Mouse (Mus musculus): ENCODE measurements around the gene Foxa3. TPM values are rescaled to one million over a fixed set of nuclear protein-coding genes. Genes with fewer than 3 reads are reported as not detected.

The Foxa3 gene
- polyA plus RNA-seq, 2 experiments from 2014 or later, result not detected

DNA sequence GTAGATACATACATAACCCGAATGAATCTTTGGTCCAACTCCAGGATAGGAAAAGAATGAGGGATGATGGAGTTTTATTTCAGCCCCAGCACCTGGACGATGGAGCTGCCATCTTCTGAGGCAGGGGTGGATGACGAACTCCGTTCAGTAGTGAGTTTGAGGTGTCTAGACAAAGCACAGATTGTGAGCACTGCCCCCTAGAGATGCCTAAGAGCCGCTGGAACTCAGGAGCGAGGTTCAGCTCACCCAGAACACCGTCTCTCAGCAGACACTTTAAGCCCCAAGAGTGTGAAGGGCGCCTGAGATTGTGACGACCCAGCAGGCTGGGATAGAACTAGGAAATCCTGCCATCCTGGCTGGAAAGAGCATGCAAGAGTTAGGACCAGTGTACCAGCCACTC lies 24.5 kb downstream of the Foxa3 start:
- no peak for ATAC-seq

DNA sequence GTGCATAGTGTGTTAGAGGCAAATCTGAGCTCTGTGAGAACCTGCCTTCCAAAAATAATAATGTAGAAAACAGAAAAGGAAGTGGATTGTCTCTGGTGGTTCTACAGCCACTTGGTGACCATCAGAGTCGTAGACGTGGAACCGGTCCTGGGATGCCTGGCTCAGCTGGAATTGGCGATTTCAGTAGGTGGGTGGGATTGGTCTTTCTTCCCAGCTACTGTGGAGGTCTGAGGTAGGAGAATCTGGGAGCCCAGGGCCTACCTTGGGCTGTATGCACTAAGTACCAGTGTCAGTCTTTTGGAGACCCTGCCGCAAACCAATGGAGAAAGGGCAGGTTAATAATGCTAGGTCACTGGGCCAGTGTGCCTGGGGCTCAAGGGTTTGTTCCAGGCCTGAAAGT lies 30.3 kb downstream of the Foxa3 start:
- ATAC-seq, result no peak

DNA sequence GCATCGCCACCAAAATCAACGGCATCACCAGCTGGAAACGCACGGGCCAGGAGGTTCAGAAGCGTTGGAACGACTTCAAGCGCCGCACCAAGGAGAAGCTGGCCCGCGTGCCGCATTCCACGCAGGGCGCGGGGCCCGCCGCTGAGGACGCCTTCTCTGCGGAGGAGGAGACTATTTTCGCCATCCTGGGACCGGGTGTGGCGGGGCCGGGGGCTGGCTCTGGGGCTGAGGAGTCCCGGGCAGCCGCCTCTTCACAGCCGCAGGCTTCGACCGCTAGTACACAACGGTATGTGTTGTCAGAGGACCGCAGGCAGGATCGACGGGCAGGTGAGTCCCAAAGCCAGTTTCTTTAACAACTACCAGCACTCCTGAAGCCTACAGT lies 31.1 kb downstream of the Foxa3 start:
- ATAC-seq, result no peak

DNA sequence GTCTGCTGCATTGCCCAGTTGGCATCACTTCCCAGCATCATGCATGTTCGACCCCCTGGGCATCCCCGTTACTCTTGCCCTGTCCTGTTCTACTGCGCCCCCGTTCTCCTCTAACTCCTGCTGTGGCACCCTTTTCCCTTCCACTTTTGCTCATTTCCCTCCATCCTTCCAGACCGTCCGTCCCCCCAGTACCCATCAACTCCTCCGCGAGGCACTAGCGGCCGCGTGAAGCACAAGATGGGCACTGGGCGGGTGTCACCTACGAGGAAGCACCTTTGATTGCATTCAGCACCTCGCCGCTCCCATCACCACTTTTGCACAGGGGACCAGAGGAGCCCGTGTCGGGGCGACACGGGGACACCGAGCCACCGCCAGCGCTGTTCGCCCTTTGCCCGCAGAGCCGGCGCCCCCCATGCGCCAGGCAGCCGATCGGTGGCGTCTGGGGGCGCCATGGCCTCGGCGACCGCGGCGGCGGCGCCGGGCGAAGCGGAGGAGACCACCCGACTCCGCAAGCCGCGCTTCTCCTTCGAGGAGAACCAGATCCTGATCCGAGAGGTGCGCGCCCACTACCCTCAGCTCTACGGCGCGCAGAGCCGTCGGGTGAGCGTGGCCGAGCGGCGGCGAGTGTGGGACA lies 31.6 kb downstream of the Foxa3 start:
- no peak for ATAC-seq

DNA sequence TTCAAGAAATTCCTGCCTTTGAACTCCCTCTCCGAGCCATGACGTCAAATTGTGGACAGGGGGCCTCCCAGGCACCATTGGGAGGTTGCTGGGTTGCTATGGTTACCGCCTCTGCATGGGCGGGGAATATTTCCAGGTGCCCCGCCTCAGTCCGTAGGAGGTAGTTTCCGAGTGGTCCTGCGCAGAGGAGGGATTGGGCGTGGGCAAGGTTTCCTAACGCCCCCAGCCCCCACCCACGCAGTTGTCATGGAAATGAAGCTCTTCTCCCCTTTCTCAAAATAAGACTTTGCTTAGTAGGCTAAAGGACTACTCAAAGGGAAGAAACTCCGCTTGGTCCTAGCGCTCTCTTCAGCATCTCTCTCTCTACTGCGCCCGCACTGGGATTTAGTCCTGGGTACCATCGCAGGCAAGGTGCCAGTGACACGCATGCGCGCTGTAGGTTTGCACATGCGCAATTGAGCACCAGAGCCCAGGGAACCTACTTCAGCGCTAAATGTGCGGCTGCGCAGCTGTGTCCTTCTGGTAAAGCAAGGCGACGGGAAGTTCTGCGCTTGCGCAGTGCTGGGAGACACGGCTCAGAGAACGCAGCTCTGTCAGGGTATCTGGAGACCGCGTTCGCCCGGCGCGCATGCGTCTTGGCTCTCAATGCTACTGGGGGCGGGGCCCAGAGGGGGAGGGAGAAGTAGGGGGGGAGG lies 32.6 kb downstream of the Foxa3 start, which contains the start of gene Mypop:
TSS of gene Mypop (plus strand) at position 645 of the 695 bp plus-strand sequence.
- ATAC-seq, result peak; percentile 86

DNA sequence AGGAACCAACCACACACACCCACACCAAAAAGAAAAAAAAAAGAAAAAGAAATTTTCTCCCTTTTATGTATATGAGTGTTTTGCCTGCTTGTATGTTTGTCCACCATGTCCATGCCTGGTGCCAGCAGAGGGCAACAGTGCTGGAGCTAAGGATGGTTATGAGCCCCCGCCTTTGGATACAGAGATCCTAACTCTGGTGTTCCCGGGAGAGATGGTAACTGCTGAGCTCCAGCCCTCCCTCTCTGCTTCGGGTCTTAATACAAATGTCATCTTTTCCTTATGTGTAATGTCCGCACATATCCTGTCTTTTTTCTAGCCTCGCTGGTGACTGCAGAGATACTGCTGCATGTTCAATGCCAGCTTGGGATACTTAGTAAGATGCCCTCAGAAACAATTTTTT lies 33.3 kb downstream of the Foxa3 start:
- ATAC-seq, result no peak

DNA sequence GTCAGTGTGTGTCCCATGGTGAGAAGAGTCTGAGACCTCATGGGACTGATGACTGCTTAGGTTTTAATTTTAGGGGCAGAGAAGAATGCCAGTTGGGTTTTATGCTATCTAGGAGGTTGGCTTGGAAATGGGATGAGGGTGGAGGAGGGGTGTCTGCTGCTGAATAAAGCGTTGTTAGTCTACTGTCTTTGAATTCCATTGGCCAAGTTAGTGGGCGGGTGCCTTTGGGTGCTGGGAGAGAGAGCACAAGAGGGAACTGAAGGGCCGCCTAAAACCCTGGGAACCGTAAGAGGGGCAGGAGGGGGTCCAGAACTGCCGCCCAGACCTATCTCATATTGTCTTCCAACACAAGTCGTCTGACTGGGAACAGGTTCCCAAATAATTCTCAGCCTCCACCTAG lies 34.6 kb downstream of the Foxa3 start:
- ATAC-seq, result no peak

DNA sequence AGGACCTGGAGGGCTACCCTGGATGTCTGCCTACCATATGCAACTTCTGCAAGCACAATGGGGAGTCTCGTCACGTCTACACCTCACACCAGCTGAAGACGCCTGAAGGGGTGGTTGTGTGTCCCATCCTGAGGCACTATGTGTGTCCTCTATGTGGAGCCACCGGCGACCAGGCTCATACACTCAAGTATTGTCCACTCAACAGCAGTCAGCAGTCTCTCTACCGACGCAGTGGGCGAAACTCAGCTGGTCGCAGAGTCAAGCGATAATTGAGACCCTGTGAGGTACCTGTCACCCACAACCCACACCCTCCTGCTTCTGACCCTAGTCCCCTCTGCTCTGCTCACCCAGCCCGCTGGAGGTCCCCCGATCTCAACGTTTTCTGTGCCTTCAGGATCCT lies 35.6 kb downstream of the Foxa3 start:
- ATAC-seq, result no peak

DNA sequence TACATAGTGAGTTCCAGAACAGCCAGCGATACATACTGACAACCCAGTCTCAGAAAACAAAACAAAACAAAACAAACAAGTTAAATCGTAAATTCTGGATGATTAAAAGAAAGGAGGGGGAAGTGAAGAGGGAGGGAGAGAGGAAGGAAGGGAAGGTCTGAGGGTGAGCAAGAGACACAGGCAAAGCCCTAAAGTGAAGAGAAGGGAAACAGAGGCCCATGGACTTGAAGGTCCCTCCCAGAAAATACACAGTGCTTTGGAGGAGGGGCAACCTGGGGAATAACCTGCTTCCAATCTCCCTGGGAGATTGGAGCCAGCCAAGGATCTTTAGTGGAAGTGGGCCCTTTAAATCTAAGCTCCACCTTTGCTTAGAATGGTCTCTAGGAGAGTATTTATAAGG lies 36.2 kb downstream of the Foxa3 start, which contains the start of gene Nanos2:
TSS of gene Nanos2 (plus strand) at position 301 of the 400 bp plus-strand sequence.
- ATAC-seq, result no peak

DNA sequence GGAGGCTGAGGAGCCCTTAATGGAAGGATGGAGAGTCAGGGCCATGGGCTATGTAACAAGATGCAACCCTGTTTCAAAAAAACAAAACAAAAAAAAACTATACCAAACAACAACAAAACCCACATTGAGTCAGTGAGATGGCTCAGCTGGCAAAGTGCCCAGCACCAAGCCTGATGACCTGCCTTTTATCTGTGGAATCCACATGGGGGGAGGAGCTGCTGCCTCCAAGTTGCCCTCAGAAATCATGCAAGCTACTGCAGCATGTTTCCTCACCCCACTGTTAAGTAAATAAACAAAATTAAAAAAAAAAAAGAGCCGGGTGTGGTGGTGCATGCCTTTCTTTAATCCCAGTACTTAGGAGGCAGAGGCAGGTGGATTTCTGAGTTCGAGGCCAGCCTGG lies 36.8 kb downstream of the Foxa3 start:
- ATAC-seq, result no peak

DNA sequence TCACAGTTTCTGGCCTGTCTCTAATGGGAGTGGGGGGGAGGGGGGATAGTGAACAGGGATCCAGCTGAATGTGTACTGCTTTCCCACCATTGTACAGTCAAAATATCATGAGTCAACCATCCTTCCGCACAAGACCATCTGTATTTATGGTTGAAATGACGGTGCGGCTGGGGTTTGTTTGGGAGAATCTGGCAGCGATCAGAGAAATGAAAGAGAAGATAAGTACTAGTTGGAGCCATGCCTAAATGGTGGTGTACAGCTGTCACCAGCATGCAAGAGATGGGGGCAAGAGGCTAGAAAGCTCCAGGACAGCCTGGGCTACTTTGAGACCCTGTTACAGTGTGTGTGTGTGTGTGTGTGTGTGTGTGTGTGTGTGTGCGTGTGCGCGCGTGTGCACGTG lies 45.0 kb downstream of the Foxa3 start:
- ATAC-seq, result no peak

DNA sequence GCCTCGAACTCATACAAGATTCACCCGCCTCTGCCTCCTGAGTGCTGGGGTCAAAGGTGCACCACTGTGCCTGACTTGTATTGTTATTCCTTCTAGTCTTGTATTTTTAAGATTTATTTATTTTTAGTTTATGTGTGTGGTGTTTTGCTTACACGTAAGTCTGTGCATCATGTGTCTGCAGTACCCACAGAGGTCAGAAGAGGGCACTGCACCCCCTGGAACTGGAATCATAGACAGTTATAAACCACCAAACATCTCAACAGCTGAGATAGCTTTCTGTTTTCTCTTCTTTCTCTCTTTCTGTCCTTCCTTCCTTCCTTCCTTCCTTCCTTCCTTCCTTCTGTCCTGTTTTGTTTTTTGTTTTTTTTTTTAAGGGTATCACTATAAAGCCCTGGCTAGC lies 52.4 kb downstream of the Foxa3 start:
- ATAC-seq, result no peak

DNA sequence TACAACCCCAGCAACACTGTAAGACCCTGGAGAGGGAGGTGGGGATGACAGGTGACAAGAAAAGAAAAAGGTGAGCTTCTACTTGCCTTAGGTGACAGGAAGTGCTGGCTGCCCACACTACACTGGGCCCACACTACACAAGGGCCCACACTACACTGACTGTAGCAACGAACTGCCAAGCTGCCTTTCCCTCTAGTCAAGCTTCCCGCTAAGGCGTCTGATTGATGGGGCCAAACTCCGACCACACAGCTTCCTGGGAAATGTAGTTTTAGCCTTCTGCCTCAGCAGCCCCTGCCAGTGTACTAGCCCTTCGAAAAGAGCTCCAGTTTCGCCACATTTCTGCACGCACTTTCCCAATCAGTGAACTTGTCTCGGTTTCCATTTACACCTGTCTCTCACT lies 55.7 kb downstream of the Foxa3 start:
- no peak for ATAC-seq

DNA sequence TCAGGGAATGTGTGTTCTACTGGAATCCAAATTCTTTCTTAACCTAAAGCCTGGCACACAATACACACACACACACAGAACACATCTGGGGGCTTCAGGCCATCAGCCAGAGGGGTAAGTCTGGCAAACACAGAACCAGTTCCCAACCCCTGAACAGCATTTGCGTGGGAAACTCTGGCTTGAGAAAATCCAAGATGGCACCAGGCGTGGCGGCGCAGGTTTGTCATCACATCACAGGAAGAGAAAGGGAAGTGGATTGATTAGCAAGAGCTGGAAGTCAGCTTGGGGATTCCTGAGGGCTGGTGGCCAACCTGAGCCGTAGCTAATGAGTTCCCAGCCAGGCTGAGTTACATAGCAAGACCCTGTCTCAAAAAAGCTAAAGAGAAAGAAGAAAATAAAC lies 58.0 kb downstream of the Foxa3 start:
- ATAC-seq, result no peak

DNA sequence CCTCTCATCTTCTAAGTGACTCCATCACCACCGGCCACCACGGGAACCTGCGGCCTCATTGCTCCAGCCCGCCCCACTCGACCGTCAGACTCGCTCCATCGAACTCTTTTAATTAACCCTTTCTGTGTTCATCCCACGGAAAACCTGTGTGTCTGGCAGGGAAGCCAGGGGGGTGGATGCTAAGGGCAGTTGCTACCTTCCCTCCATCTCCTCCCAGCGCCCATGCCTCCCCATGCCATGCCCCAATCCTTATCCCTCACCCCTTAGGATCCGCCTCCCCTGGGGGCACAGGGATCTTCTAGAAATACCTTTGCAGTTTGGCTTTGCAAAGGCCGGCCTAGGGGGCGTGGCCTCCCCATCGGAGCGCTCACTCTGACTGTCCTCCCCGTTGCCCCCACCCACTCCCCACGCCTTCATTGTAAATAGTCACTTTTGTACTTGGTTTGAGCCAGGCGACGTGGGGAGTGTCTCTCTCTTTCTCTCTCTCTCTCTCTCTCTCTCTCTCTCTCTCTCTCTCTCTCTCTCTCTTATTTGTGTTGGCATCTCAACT lies 60.0 kb downstream of the Foxa3 start:
- ATAC-seq, result no peak

Other genes starting within 250 kb of the Foxa3 start
- not detected for gene Psg19, start 225.0 kb downstream of the Foxa3 start, polyA plus RNA-seq (2017; shearing (Covaris generic))
- not detected for gene Psg17, start 201.9 kb downstream of the Foxa3 start, polyA plus RNA-seq (2017; shearing (Covaris generic))
- gene Mill2, start 183.6 kb downstream of the Foxa3 start, polyA plus RNA-seq (2017; shearing (Covaris generic)), result under 1 TPM in 1 of 2 experiments, not detected in 1; 0.22 TPM
- gene Pglyrp1, start 152.2 kb downstream of the Foxa3 start, polyA plus RNA-seq (2017; shearing (Covaris generic)), result 100 to 1,000 TPM; 246 to 259 TPM
- gene Ccdc61, start 113.1 kb downstream of the Foxa3 start, polyA plus RNA-seq (2017; shearing (Covaris generic)), result 1 to 10 TPM; 7.6 to 8.9 TPM
- not detected for gene Nova2, start 97.7 kb downstream of the Foxa3 start, polyA plus RNA-seq (2017; shearing (Covaris generic))
- gene Nanos2, start 36.1 kb downstream of the Foxa3 start, polyA plus RNA-seq (2017; shearing (Covaris generic)), result not detected
- gene Mypop, start 32.3 kb downstream of the Foxa3 start, polyA plus RNA-seq (2017; shearing (Covaris generic)), result 1 to 10 TPM; 1.7 to 3.0 TPM
- gene Irf2bp1, start 19.5 kb downstream of the Foxa3 start, polyA plus RNA-seq (2017; shearing (Covaris generic)), result 1 to 10 TPM; 2.0 to 2.4 TPM
- 1 to 10 TPM; 5.0 to 6.4 TPM for gene Sympk, start 839 bp upstream of the Foxa3 start, polyA plus RNA-seq (2017; shearing (Covaris generic))
- gene Rsph6a, start 31.2 kb upstream of the Foxa3 start, polyA plus RNA-seq (2017; shearing (Covaris generic)), result not detected
- not detected for gene Dmwd, start 52.7 kb upstream of the Foxa3 start, polyA plus RNA-seq (2017; shearing (Covaris generic))
- gene Dmpk, start 60.3 kb upstream of the Foxa3 start, polyA plus RNA-seq (2017; shearing (Covaris generic)), result under 1 TPM in 1 of 2 experiments, not detected in 1; 0.44 TPM
- under 1 TPM; 0.46 to 0.83 TPM for gene Six5, start 71.1 kb upstream of the Foxa3 start, polyA plus RNA-seq (2017; shearing (Covaris generic))
- not detected for gene Gm4969, start 94.8 kb upstream of the Foxa3 start, polyA plus RNA-seq (2017; shearing (Covaris generic))
- 10 to 100 TPM; 23.1 to 29.0 TPM for gene Fbxo46, start 96.3 kb upstream of the Foxa3 start, polyA plus RNA-seq (2017; shearing (Covaris generic))
- 10 to 100 TPM in 1 of 2 experiments, 1 to 10 TPM in 1; 9.1 to 17.8 TPM for gene Qpctl, start 125.8 kb upstream of the Foxa3 start, polyA plus RNA-seq (2017; shearing (Covaris generic))
- 10 to 100 TPM; 63.0 to 77.3 TPM for gene Snrpd2, start 126.2 kb upstream of the Foxa3 start, polyA plus RNA-seq (2017; shearing (Covaris generic))
- gene Gipr, start 142.6 kb upstream of the Foxa3 start, polyA plus RNA-seq (2017; shearing (Covaris generic)), result not detected
- 10 to 100 TPM in 1 of 2 experiments, 1 to 10 TPM in 1; 10.0 to 30.1 TPM for gene Eml2, start 152.9 kb upstream of the Foxa3 start, polyA plus RNA-seq (2017; shearing (Covaris generic))
- gene Gpr4, start 189.0 kb upstream of the Foxa3 start, polyA plus RNA-seq (2017; shearing (Covaris generic)), result under 1 TPM in 1 of 2 experiments, not detected in 1; 0.11 TPM
- gene Opa3, start 204.8 kb upstream of the Foxa3 start, polyA plus RNA-seq (2017; shearing (Covaris generic)), result 10 to 100 TPM; 15.2 to 24.0 TPM
- gene Vasp, start 248.3 kb upstream of the Foxa3 start, polyA plus RNA-seq (2017; shearing (Covaris generic)), result 100 to 1,000 TPM in 1 of 2 experiments, 10 to 100 TPM in 1; 52.3 to 109 TPM

Data from CD4-positive, CD25-positive, alpha-beta regulatory T cell, adult 4 months (primary cell).